Mouse (Mus musculus) cerebellum, adult 2 months (tissue): ENCODE measurements at regions not wholly inside any gene's neighbourhood (a gene's known extent, or its start where the extent isn't known, plus 50 kb on each side); places are given as distances from the start of the nearest gene placed in this dataset.

ENCODE experiments used
- CTCF ChIP-seq: fragments of 200-500 bp; IDR thresholded peaks from 2 replicates; pipeline ENCODE4 v1.5.1; 2011; ENCODE audit warnings: low read depth, mild to moderate bottlenecking, control low read depth, low read length, moderate library complexity, borderline replicate concordance; ENCODE audit not compliant: insufficient read depth
- POLR2A ChIP-seq: fragments of 200-500 bp; IDR thresholded peaks from 2 replicates; pipeline ENCODE4 v1.6.1; 2011; ENCODE audit warnings: low read length, control low read depth, borderline replicate concordance; ENCODE audit not compliant: insufficient read depth

DNA sequence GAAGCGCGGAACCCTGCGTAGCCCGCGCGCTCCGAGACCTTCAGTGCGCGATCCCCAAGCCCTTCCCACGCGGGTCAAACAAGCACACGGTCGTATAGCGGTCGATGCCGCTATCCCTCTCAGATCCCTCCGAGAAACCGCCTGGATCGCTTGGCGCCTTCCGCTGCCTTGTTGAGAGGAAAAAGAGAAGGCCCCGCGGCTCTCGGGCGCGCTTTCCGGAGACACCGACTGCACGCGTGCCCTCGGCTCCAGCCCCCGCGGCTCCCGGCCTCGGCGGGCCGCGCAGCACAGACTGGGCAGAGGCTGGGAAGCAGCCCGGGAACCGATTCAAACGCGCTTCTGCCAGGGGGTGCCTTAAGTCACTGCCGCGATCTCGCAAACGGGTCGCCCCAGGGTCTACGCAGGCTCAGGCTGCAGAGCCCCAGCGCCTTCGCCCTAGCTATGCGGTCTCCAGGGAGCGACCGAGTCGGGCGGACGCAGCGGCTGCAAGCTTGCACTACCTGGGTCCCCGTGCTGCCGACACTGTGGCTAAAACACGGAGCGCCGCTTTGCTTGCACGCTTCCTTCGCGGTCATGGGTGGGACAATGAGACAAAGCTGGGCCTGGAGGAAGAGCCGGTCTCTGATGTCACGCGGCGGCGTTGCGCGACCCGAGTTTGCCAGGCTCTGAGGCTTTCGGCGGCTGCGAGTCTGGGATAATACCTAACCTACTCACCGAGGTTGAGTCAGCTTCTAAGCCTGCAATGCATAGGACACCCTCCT, 87.3 kb downstream of the Crisp4 start:
- TF ChIP-seq POLR2A = no peak
- no peak for TF ChIP-seq CTCF
